Mouse (Mus musculus) left cerebral cortex, adult 18-20 months (tissue): ENCODE data around the gene Ctdsp1. TPM values are rescaled to one million over a fixed set of nuclear protein-coding genes. Genes with fewer than 3 reads are reported as not detected.
"Not testable (repeated sequence)": the region's sequence is repeated elsewhere in the genome, so short reads cannot be mapped to it uniquely, and the experiment has no call there.

ENCODE experiments used
- DNase-seq, 2 experiments: peaks; one replicate each; pipeline ENCODE4 v3.0.0; 2021 to 2022; ENCODE audit warnings: low spot score in 2 of 2, mixed read lengths in 1 of 2
- total RNA-seq, 2 experiments: library from RNA; stranded (reverse); gene quantifications; 2 replicates each; pipeline ENCODE4 v1.2.3; 2021

Gene Ctdsp1
- total RNA-seq, 2 experiments from 2014 or later, result 26.1 to 26.4 TPM

DNA sequence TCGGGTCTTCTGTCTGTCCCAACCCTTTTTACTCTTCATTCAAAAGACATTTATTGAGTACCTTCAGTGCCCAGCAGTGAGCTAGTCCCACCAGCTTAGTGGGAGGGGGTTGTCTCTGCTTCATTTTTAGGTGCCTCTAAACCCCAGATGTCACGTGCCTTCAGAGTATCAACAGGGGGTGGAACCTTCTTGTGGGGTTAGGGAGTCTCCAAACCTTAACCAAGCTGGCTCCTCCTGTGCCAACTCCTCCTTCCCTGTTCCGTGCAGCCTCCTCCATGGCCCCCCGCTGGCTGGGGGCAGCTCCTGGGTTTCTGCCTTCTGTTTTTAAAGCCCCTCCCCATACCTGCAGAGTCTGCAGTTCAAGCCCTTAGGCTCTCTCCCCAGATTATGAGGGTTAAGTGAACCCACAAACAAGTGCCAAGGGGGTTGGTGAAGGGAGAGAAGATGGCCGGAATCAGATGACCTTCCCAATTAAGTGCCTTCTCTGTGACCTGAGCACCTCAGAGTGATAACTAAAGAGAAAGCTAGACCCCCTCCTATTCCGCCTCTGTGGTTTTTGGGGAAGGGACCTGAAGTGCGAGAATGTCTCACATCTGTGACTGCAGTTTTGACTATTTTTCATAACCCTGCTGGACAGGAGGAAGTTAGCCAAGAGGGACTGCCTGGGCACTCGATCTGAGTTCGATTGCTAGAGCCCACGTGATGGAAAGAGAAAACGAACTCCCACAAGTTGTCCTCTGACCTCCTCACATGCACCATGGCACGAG lies 5.3 kb downstream of the Ctdsp1 start:
- not testable (repeated sequence) for DNase-seq

DNA sequence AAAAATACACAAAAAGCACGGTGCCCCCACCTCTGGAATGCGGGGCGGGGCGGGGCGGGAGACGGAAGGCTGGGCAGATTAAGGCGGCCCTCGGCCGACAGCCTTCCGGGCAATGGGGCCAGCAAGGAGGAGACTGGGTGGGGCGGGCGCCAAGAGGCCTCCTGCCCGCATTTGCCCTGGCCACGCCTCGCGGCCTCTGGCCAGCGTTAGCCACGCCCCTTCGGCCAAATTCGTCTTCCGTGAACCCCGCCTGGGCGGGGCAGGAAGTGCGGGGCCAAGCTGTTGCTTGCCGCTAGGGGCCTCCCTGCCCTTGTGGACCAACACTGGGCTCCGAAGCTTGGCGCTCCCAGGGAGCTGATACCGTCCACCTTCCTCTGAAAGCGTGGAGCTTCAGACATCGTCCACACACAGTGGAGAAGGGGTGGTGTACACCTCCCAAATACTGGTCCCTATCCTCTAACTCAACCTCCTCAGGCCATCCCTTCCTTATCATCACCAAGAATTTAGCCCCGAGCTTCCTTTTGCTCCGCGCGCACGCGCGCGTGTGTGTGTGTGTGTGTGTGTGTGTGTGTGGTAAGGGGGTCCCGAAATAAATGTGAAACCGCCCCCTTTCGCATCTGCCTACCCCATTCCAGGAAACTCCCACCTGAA lies 6.1 kb downstream of the Ctdsp1 start:
- DNase-seq, result peak; percentile 85

DNA sequence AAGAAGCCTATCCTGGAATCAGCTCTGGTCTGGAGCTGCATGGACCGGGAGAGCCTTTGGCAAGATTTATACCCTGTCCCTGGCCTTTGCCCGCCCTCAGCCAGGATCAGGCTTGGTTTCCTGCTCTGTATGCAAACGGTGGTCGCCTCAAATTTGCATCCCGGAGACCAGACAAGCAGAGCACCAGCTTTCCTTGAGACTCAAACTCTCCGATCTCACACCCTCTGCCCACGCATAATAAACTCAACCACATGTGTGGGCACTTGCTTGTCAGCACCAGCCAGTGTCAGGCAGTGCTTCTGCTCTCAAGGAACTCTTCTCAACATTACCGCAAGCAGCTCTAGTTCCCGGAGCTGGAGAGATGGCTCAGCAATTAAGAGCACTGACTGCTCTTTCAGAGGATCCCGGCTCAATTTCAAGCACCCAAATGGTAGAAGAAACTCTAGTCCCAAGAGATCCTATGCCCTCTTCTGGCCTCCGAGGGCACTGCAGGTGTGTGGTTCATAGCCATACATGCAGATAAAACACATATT lies 6.7 kb downstream of the Ctdsp1 start:
- DNase-seq, result peak; percentile 63 to 69

DNA sequence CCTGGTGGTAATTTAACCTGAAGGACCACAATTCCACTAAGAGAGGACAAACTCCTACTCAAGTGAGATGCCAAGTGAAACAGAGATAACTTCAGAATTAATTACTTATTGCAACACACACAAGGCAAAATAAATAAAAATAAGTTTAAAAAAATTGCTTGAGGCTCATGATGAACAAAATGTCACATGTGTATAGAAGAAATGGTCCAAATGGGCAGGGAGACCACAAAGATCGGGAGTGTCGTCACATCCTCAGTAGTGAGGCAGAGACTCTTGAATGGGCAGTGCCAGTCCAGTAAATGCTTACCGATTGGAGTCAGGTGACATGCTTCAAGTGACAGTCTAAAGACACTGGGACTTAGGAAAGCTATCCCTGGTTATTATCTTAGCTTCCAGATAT lies 9.2 kb downstream of the Ctdsp1 start:
- no peak for DNase-seq

DNA sequence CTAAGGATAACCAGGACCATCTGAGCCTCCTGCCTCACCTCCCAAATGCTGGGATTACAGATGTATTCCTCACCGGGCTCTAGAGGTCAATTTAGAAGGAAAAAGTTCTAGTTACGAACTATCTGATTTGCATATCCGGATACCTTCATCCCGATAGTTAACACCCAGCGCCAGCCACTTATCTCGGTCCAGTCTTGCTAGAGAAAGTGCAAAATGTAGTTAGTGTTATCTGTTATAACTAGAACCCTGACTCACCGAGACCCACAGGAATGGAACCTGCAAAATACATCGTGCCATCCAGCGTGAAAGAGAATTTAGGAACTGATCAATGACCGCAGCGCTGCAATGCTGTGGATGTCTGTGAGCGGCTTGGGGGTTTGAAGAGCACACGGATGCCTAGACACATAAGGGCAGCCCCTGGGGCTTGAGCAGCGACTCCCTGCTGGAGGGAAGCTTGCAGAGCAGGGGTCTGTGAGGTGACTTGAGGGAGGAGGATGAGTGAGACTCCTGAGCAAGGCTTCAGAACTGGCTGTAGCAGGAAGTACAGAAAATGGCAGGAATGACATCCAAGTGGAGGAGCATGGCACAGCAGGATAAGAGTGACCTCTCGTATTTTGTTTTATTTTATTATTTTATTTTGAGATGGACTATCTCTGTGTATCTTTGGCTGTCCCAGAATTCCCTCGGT lies 9.8 kb downstream of the Ctdsp1 start:
- DNase-seq, result no peak

DNA sequence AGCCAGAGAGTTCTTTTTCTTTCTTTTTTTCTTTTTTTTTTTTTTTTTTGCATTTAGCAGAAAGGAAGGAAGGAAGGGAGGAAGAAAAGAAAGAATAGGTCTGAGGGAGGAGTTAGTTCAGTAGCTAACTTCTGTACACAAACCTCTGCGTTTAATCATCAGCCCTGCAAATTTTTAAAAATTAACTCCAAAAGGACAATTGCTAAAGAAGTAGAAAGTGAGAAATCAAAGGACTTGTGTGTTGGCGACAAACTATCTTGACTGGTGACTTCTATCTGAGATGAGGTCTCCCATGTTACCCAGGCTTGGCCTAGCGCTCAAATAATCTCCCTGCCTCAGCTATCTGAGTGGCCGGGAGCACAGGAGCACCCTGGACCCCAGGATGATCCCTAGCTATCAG lies 12.9 kb downstream of the Ctdsp1 start:
- DNase-seq, result no peak

DNA sequence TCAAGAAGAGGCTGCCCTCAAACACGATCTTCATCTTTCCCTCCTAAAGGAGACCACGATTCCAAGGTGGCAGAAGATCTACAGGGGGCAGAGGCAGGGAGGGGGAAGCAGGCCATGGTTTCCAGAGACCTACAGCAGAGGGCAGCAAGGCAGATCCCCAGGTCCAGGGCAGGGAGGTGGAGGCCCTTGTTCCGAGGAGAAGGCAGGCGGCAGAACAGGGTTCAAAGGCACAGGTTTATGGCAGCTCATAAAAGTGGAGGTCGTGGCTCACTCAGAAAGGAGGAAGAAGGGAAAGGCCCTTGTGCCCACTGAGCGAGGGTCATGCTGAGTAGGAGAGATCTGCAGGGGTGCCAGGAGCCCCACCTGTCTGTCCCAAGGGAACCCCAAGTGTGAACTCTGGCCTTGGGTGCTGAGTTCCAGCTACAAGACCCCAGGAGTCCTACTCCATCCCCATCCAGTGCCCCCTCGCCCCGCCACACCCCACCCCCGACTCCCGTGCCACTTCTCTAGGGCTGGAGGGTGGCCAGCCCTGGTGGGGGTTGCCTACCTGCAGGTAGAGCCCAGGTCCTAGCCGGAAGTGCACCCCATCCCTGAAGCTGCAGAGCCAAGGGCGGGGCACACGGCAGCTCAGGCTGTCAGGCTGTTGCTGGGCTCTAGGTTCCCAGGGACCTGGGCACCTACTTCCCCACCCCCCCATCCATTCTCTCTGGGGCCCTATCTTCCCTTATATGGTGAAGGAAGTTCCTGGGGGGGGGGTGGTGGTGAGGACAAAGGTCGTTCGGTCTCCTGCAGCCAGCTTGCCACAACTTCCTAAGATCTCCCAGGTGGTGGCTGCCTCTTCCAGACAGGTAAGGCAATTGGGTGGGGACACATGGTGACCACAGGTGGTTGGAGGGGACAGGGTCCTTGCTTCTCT lies 17.5 kb downstream of the Ctdsp1 start, which contains the start of gene Vil1:
Vil1 (plus strand) TSS at position 788 of the 916 bp plus-strand sequence.
- DNase-seq, result no peak

DNA sequence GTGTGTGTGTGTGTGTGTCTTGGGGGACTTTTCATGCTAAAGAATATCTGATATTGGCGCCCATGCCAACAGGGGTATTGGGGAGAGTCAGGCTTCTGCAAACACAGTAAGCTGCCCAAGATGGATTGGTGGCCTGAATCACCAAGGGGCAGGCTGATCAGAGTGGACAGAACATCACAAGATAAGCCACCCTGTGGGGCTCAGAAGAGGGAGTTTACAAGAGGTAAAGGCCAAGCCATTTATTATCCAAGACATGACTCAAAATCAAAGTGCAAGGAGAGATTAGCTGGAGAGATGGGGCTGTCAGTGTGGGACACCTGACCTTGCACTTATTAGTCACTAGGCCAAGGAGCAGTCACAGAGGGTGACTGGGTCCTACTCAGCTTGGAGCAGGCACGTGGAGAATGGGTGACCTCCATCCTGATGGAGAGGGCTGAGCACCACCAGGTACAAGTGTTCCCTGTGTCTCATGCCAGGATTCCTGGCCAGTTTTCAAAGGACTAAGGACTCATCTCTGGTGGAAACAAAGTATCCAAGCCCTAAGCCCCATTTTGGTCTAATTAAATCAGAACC lies 20.5 kb downstream of the Ctdsp1 start:
- DNase-seq, result no peak

DNA sequence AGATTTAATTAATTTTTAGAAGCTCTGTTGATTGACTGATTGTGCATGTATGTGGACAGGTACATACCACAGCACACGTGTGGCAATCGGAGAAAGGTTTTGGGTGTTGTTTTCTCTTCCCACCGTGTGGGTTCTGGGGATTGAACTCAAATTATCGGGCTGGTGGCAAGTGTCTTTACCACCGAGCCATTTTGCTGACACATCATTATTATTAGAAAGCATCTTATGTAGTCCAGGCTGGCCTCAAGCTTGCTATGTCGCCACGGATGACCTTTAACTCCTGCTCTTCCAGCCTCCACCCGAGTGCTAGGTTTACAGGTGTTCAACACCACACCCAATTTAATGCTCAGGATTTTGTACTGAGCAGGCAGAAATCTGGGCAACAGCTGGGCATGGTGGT lies 21.4 kb downstream of the Ctdsp1 start:
- no peak for DNase-seq

DNA sequence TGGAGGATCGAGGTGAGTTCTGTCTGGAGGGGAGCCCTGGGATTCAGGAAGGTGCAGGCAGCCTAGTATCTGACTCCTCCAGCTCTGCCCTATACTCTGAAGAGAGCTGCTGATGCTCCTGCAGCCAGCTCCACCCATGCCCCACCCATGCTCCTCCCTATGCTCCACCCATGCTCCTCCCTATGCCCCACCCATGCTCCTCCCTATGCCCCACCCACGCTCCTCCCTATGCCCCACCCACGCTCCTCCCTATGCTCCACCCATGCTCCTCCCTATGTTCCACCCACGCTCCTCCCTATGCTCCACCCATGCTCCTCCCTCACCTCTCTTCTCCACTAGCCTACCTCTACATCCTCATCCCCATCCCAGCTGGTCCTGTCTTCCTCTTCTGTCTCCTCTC lies 23.8 kb downstream of the Ctdsp1 start:
- DNase-seq, result no peak

DNA sequence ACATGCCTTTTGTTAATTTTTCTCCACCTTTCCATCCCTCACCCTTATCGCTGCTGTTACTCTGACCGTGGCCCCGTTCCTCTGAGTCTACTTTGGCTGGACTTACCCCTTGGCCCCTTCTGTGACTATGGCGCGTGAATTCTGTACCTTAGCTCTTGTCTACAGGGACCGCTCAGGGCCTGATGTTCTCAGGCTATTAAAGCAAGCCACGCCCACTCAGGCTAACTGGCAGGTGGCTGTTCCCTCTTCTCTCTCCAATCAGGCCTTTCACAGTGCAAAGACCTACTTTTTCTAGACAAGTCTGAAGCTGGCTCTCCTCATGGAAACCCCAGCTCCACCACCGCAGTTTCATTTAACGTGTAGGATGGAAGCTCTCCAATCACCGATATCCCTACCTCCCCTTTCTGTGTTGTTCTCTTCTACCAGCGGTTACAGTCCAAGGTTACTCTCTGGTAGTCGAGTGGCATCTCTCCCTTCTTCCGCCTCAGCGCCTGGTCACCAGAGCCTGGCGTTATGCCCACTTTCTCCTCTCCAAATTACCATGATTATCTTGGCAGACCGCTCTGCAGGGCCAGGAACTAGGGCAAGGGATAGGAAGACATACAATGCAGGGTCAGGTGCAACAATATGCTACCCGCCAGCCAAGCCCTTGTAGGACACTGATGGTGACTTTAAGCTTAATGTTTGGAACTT lies 27.6 kb downstream of the Ctdsp1 start:
- DNase-seq, result no peak

DNA sequence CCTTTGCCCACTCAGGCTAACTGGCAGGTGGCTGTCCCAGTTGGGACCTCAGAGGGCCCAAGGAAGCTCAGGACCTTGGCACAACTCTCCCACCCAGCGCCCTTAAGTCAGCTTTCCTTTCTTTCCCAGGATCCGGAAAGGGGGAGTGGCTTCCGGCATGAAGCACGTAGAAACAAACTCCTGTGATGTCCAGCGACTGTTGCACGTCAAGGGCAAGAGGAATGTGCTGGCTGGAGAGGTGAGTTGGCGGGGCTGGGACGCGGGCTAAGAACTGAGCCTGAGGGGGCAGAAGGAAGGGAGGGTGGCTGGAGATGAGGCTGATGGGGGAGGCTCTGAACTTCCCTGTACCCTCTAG lies 28.1 kb downstream of the Ctdsp1 start:
- no peak for DNase-seq

DNA sequence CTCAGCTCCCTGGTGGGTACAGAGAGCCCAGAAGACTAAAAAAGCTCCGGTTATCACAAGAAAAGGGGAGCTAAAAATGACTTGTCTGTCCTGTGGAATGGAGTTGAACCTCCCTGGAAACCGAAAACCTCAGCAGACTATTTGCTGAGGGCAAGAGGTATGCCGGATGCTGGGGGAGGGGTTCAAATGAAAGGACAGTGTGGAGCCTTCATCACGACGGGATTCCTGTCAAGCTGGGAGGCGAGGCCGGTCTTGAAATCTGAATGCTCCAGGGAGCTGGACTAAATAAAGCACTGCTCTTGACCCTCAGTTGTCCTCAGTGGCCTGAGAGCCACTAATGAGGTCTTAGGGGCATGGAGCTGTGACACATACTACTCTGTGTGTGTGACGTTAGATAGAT lies 31.8 kb downstream of the Ctdsp1 start:
- no peak for DNase-seq

DNA sequence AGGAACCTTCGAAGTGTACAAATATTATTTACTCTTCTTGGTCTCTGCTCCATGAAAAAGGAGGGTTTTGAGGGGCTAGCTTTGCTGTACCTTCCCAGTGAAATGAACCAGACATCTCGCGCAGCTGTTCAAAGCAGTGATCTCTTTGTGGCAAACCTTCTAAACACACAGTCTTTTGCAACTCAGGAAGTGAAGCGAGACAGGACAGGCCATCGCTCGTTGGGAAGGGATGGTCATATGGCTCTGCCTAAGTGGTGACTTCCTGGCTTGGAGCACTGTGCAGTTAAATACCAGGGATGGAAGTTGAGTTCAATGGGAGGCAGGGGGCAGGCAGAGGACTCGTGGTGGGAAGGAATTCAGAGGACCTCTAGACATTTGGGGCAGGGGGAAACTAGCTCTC lies 34.5 kb downstream of the Ctdsp1 start:
- DNase-seq, result no peak

DNA sequence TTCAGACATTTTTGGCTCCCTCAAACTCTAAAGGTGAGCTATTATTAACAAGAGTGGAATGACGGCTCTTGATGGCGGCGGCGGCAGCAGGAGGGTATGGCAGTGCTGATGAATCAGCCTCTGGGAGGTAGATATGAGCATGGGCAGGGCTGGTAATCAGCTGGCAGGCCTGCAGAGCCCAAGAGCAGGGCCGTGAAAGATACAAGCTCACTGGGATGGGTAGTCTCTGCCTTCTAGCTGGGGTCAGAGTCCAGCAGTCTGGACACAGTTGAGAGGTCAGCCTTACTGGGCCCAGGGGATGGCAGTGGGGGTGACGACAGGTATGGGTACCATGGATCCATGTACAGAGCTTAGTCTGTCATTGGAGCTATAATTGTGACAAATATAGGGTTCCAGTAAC lies 41.9 kb downstream of the Ctdsp1 start:
- DNase-seq, result no peak

DNA sequence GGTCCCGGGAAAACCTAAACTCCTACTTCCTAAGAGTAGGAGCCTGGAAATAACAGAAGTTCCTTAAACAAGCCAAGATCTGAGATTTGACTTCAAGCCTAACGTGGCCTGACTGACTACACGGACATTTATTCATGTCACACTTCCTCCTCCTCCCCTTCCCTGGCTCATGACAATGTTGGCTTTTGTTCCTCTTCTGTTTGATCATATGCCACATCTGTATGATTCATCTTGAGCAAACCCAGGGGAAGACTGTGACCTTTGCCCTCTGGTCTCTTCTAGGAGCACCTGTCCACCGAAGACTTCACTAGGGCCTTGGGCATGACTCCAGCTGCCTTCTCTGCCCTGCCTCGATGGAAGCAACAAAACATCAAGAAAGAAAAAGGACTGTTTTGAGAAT lies 43.3 kb downstream of the Ctdsp1 start:
- DNase-seq, result no peak

DNA sequence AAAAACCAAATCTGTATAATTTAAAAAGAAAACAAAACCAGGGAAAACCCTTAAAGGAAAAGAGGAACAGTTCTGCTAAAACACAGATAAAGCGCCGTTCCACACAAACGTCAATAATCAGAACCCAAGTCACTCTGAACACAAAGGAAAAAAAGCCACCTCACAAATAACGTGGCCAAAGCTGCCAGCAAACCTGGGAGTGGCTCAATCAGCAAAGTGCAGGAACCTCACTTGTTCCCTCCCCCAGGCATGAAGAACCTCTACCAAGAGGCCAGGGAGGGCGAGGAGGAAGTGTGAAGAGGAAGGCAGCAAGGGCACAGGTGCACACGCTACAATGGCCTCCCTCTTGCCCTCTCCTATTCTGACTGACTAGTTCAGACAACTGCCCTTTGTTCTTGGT lies 44.3 kb downstream of the Ctdsp1 start:
- DNase-seq, result no peak

DNA sequence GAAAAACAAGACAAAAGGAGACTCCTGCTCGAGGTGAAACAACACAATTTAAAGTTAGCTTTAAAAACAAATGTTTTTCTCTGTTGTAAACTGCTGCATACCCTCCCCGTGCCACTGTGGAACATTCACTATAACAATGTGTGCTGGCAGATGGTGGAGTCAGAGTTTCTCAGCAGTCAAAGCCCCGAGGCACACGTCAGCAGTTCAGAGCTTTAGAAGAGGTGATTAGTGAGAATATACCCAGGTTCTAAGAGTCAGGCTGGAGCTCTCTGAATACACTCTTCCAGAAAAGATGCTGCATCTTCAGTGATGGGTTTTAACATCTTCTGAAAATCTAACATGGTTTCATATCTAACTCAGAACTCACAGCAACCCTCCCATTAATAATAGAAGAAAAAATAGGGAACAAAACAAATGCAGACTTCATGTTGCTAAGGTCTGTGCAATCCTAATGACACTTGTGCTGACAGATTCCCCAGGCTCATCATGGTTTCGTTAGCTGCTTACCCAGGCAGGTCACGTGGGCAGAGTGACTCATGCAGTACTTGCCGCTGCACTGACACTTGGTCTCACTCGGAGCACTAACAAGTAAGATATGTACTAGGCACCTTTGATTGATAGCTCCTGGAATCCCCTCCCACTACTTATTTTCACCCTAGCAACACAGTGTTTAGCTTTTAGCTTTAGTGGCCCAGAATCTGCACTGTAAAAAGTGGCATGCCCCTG lies 46.6 kb downstream of the Ctdsp1 start:
- peak; percentile 32 to 62 for DNase-seq

DNA sequence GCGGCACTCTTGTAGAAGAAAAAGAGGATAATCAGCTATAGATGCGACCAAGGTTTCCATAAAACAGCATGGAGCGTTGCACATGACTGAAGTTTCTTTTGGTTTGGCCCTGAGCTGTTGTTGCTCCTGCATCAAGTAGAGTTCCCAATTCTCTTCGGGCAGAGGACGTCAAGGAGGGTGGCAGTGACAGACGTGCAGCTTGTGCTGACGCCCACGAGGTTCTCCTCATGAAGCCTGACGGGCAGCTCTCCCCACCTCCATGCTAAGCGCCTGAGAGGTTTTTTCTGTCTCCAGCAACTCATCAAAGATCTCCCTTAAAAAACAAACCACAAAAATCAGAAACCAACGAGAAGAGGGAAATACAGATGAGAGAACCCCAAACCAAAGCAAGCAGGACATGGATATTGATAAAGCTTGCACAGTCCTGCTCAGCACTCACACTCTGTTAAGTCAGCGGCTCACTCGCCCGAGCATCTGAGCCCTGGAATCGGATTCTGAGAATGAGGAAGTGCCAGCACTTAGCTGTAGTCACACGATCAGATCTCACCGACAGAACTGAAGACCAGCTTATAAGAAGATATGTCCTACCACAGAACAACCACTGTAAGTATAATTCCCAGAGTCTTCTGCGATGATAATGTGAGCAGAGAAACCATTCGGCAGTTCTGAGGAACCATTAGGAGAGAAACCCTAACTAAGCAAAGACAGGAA lies 48.0 kb downstream of the Ctdsp1 start:
- DNase-seq, result peak; percentile 28 to 41
